Mouse (Mus musculus): Measurements from ENCODE around the gene Ppfibp1. TPM values are rescaled to one million over a fixed set of nuclear protein-coding genes. Genes with fewer than 3 reads are reported as not detected.

The Ppfibp1 gene
- polyA plus RNA-seq, 1 experiment from 2014 or later: 9.7 TPM

- ATAC-seq (ENCODE audit: insufficient read depth): no peak; the same call in 1 of the 2 replicates
- H3K36me3 ChIP-seq (replicated peaks): no peaks in the 10 kb centered on the region
- H3K4me2 ChIP-seq: no peak overlapping the region
- H3K4me1 ChIP-seq (replicated peaks): peaks cover 42% of the 10 kb centered on the region
- H3K27ac ChIP-seq (replicated peaks): no peak overlapping the region
- 50% methylated on average over 4 of the region's 4 CpGs for WGBS (ENCODE audit: insufficient replicate concordance)
- no peak overlapping the region for H3K4me3 ChIP-seq (replicated peaks)
- no peak overlapping the region for H3K9ac ChIP-seq
- no peaks in the 10 kb centered on the region for H3K27me3 ChIP-seq
- no peaks in the 10 kb centered on the region for H3K9me3 ChIP-seq (replicated peaks)
Measured at GRCm38 (mm10) chr6:146944830-146945229, 56.5 kb downstream of the Ppfibp1 start.

- ATAC-seq (ENCODE audit: insufficient read depth): peak; percentile 46; the same call in 1 of the 2 replicates
- no peaks in the 10 kb centered on the region for H3K36me3 ChIP-seq (replicated peaks)
- H3K9me3 ChIP-seq (replicated peaks): no peaks in the 10 kb centered on the region
- WGBS (ENCODE audit: insufficient replicate concordance): 29% methylated on average over 6 of the region's 6 CpGs
- H3K27me3 ChIP-seq: no peaks in the 10 kb centered on the region
- no peak overlapping the region for H3K4me2 ChIP-seq
- peaks cover 43% of the 10 kb centered on the region for H3K4me1 ChIP-seq (replicated peaks)
- H3K4me3 ChIP-seq (replicated peaks): no peak overlapping the region
- H3K9ac ChIP-seq: no peak overlapping the region
- H3K27ac ChIP-seq (replicated peaks): no peak overlapping the region
Measured at GRCm38 (mm10) chr6:146946327-146947029, 58.2 kb downstream of the Ppfibp1 start.

GRCm38 (mm10) chr6:146947186-146947585, 58.9 kb downstream of the Ppfibp1 start:
- ATAC-seq (ENCODE audit: insufficient read depth): no peak
- Histone ChIP-seq H3K9me3 (replicated peaks) (no peaks in the 10 kb centered on the region), H3K4me3 (replicated peaks) (no peak overlapping the region), H3K9ac (no peak overlapping the region), H3K4me2 (no peak overlapping the region), H3K36me3 (replicated peaks) (no peaks in the 10 kb centered on the region), H3K27me3 (no peaks in the 10 kb centered on the region), H3K4me1 (replicated peaks) (peaks cover 43% of the 10 kb centered on the region), H3K27ac (replicated peaks) (no peak overlapping the region)
- WGBS (ENCODE audit: insufficient replicate concordance): 34% methylated on average over 4 of the region's 4 CpGs

GRCm38 (mm10) chr6:146949682-146950453, 61.6 kb downstream of the Ppfibp1 start:
- Histone ChIP-seq H3K27ac (replicated peaks) (no peak overlapping the region), H3K9me3 (replicated peaks) (no peaks in the 10 kb centered on the region), H3K4me3 (replicated peaks) (no peak overlapping the region), H3K9ac (no peak overlapping the region), H3K27me3 (no peaks in the 10 kb centered on the region), H3K4me1 (replicated peaks) (peaks cover 36% of the 10 kb centered on the region), H3K4me2 (no peak overlapping the region), H3K36me3 (replicated peaks) (no peaks in the 10 kb centered on the region)
- 38% methylated on average over 10 of the region's 10 CpGs for WGBS (ENCODE audit: insufficient replicate concordance)
- no peak for ATAC-seq (ENCODE audit: insufficient read depth)

GRCm38 (mm10) chr6:146950454-146950832, 62.2 kb downstream of the Ppfibp1 start:
- no peak overlapping the region for H3K27ac ChIP-seq (replicated peaks)
- H3K9me3 ChIP-seq (replicated peaks): no peaks in the 10 kb centered on the region
- 13% methylated on average over 1 of the region's 1 CpGs for WGBS (ENCODE audit: insufficient replicate concordance)
- no peak for ATAC-seq (ENCODE audit: insufficient read depth)
- no peak overlapping the region for H3K9ac ChIP-seq
- H3K4me2 ChIP-seq: no peak overlapping the region
- H3K36me3 ChIP-seq (replicated peaks): no peaks in the 10 kb centered on the region
- H3K27me3 ChIP-seq: no peaks in the 10 kb centered on the region
- H3K4me1 ChIP-seq (replicated peaks): peaks cover 34% of the 10 kb centered on the region
- no peak overlapping the region for H3K4me3 ChIP-seq (replicated peaks)

GRCm38 (mm10) chr6:146954258-146954657, 66.0 kb downstream of the Ppfibp1 start, which contains the start of gene 1700034J05Rik:
1700034J05Rik (minus strand) TSS chr6:146954422.
- H3K4me3 ChIP-seq (replicated peaks): no peak within 1 kb of the TSS
- H3K9ac ChIP-seq: no peak within 1 kb of the TSS
- no peak within 1 kb of the TSS for H3K4me2 ChIP-seq
- WGBS (ENCODE audit: insufficient replicate concordance): 71% methylated on average over 1 of the region's 1 CpGs
- no peaks in the 10 kb centered on the region for H3K27me3 ChIP-seq
- no peaks in the 10 kb centered on the region for H3K9me3 ChIP-seq (replicated peaks)
- ATAC-seq (ENCODE audit: insufficient read depth): no peak
- H3K4me1 ChIP-seq (replicated peaks): peaks cover 14% of the 10 kb centered on the region
- no peak within 1 kb of the TSS for H3K27ac ChIP-seq (replicated peaks)
- no peaks in the 10 kb centered on the region for H3K36me3 ChIP-seq (replicated peaks)

GRCm38 (mm10) chr6:146955475-146955874, 67.2 kb downstream of the Ppfibp1 start:
- 0 out of 2 replicates have a peak, but pooled peaks have one; percentile 42 for ATAC-seq (ENCODE audit: insufficient read depth)
- Histone ChIP-seq H3K4me2 (peak overlapping the region; percentile 34), H3K27me3 (no peaks in the 10 kb centered on the region), H3K4me1 (replicated peaks) (peaks cover 10% of the 10 kb centered on the region), H3K36me3 (replicated peaks) (no peaks in the 10 kb centered on the region), H3K9me3 (replicated peaks) (no peaks in the 10 kb centered on the region), H3K9ac (no peak overlapping the region), H3K27ac (replicated peaks) (0 out of 2 replicates have a peak overlapping the region, but pooled peaks have one; percentile 34), H3K4me3 (replicated peaks) (no peak overlapping the region)
- 15% methylated on average over 1 of the region's 1 CpGs for WGBS (ENCODE audit: insufficient replicate concordance)

- 14% methylated on average over 12 of the region's 12 CpGs for WGBS (ENCODE audit: insufficient replicate concordance)
- Histone ChIP-seq H3K4me1 (replicated peaks) (peaks cover 11% of the 10 kb centered on the region), H3K9me3 (replicated peaks) (no peaks in the 10 kb centered on the region), H3K27ac (replicated peaks) (0 out of 2 replicates have a peak overlapping the region, but pooled peaks have one; percentile 34), H3K27me3 (no peaks in the 10 kb centered on the region), H3K9ac (no peak overlapping the region), H3K4me3 (replicated peaks) (no peak overlapping the region), H3K4me2 (peak overlapping the region; percentile 34), H3K36me3 (replicated peaks) (no peaks in the 10 kb centered on the region)
- ATAC-seq (ENCODE audit: insufficient read depth): peak; percentile 96
Measured at GRCm38 (mm10) chr6:146955896-146956295, 67.6 kb downstream of the Ppfibp1 start.

GRCm38 (mm10) chr6:146956961-146957360, 68.7 kb downstream of the Ppfibp1 start:
- Histone ChIP-seq H3K4me1 (replicated peaks) (peaks cover 22% of the 10 kb centered on the region), H3K4me2 (no peak overlapping the region)
- WGBS (ENCODE audit: insufficient replicate concordance): 65% methylated on average over 1 of the region's 1 CpGs

GRCm38 (mm10) chr6:146958694-146959093, 70.4 kb downstream of the Ppfibp1 start:
- Histone ChIP-seq H3K36me3 (replicated peaks) (no peaks in the 10 kb centered on the region), H3K4me1 (replicated peaks) (peaks cover 28% of the 10 kb centered on the region)
- ATAC-seq (ENCODE audit: insufficient read depth): no peak

More at GRCm38 (mm10) chr6:146956961-146957360, 68.7 kb downstream of the Ppfibp1 start:
- no peak for ATAC-seq (ENCODE audit: insufficient read depth)
- H3K27me3 ChIP-seq: no peaks in the 10 kb centered on the region
- no peak overlapping the region for H3K9ac ChIP-seq
- H3K4me3 ChIP-seq (replicated peaks): no peak overlapping the region
- no peak overlapping the region for H3K27ac ChIP-seq (replicated peaks)
- no peaks in the 10 kb centered on the region for H3K9me3 ChIP-seq (replicated peaks)
- no peaks in the 10 kb centered on the region for H3K36me3 ChIP-seq (replicated peaks)

GRCm38 (mm10) chr6:146959908-146960680, 71.8 kb downstream of the Ppfibp1 start:
- Histone ChIP-seq H3K4me1 (replicated peaks) (peaks cover 30% of the 10 kb centered on the region), H3K27me3 (no peaks in the 10 kb centered on the region), H3K27ac (replicated peaks) (no peak overlapping the region), H3K9me3 (replicated peaks) (no peaks in the 10 kb centered on the region), H3K4me2 (no peak overlapping the region), H3K9ac (no peak overlapping the region), H3K4me3 (replicated peaks) (no peak overlapping the region), H3K36me3 (replicated peaks) (no peaks in the 10 kb centered on the region)
- no peak for ATAC-seq (ENCODE audit: insufficient read depth)
- WGBS (ENCODE audit: insufficient replicate concordance): 73% methylated on average over 9 of the region's 9 CpGs

More at GRCm38 (mm10) chr6:146958694-146959093, 70.4 kb downstream of the Ppfibp1 start:
- 61% methylated on average over 1 of the region's 1 CpGs for WGBS (ENCODE audit: insufficient replicate concordance)
- H3K4me3 ChIP-seq (replicated peaks): no peak overlapping the region
- no peak overlapping the region for H3K4me2 ChIP-seq
- H3K9me3 ChIP-seq (replicated peaks): no peaks in the 10 kb centered on the region
- H3K9ac ChIP-seq: no peak overlapping the region
- no peaks in the 10 kb centered on the region for H3K27me3 ChIP-seq
- no peak overlapping the region for H3K27ac ChIP-seq (replicated peaks)
